Mouse (Mus musculus): ENCODE data around the gene Ffar3.

The Ffar3 gene

DNA sequence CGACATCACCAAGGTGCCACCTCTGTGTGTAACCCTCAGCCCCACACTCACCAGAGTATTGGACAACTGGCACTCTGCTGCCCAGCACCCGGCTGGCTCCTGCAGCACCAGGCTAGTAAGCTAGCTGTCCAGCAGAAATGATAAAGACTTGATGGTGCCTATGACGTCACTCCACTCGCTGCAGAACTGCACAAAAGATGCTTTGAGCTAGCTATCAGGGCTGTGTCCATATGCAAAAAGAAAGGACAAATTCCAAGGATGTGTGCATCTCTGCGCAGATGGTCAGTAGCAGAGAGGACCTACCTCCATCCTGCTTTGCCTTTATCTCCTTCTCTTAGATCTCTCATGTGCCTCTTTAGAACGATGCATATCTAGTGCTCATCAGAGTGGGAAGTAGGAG, at the start of gene Ffar3:
TSS of gene Ffar3 (minus strand) at position 101 of the 400 bp plus-strand sequence.
- ATAC-seq (ENCODE audit: low TSS enrichment) = no peak

DNA sequence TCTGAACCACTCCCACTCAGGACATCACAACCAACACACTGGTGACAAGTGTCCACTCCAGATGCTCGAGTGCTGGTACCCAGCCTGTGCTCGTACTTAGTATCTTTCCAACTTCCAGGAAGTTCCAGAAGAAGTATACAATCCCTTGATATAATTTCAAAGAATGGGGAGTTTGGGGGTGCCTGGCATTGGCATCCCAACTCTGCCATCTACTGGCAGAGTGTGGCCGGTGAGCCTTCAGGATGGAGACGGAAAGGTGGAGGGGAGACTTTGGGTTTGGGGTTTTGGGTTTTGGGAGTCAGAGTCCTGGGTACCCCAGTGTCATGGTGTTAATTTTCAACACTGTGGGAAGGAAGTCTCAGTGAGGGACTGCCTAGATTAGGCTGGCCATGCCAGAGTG, 48.1 kb upstream of the Ffar3 start:
- no peak for ATAC-seq (ENCODE audit: low TSS enrichment)

DNA sequence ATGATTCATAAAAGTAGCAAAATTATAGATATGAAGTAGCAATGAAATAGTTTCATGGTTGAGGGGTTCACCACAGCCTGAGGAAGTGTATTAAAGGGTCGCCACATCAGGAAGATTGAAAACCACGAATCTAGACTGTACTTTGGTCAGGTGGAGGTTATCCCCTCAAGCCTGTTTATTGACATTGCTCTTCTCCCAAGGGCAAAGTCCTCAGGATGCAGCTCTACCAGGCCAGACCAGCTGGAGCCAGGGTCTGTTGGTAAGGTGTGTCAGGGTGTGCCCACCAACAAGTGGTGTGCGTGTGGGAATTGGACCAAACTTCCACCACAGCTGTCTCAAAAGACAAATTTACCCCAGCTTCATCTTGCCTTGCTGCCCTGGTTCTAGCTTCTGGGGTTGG, 39.2 kb upstream of the Ffar3 start:
- no peak for ATAC-seq (ENCODE audit: low TSS enrichment)

DNA sequence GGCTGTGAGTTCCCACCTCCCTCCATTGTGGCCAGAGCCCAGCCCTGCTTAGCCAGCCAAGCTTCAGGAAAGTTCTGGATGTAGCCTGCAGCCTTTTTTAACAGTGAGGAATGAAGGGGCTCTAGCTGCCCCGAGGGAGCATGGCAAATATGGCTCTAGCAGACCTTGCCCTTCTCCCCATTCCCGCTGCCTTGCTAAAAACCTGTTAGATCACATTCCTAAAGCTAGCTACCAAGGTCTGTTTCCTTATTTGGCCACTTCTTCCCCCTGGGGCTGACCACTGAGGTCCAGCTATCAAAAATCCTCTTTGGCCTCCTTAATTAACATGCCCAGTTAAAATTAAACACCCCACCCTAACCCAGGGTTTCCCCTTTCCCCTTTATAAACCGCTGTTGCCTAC, 36.5 kb upstream of the Ffar3 start:
- no peak for ATAC-seq (ENCODE audit: low TSS enrichment)

DNA sequence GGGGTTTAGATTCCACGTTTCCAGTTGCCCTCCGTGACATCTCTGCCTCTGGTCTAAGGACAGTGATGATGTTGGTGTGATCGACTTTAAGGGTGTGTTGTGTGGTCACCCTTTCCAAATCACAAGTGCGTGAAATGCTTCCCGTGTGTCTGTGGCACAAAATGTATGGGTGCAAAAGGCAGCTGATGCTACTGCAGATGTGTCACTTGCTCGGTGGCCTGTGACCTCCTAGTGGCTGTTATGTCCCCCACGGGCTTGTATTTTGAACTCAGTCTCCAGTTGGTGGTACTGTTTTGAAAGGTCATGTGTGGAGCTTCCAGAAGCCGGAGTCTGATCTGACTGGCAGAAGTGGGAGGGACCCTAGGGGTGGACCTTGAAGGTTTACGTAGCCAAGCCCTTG, 35.8 kb upstream of the Ffar3 start:
- ATAC-seq (ENCODE audit: low TSS enrichment) = no peak

DNA sequence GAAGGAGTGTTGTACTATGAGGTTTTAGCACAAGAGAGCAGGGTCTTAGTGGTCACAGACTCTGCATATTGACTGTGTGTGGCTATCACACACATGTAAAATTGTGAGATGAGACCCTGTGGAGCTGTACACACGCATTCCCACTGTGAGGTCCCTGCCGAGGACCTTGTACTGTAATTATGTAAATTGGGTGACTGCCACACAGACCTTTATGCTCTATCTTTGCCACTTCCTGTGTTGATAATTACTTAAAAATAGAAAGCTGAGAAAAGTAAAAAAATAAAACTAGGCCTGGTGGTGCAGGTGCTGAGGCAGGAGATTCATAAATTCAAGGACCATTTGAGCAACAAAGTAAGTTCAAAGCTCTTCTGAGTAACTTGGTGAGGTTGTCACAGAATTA, 34.7 kb upstream of the Ffar3 start:
- no peak for ATAC-seq (ENCODE audit: low TSS enrichment)

DNA sequence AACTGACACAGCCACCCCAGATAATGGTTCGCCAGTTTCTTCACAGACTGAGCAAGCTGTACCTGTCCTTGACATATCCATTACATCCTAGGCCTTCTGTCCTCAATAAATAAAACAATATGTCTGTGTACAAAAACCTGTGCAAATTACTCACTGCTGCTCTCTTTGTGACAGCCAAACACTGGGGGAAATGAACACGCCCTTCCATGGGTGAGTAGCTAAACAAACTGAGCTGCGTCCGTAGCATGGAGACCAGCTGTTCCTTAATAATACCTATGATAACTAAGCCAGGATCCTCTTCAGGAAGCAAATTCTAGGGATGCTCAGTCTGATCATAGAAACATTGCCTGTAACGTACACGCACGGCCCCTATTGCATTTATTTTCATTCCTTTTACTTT, 32.8 kb upstream of the Ffar3 start:
- no peak for ATAC-seq (ENCODE audit: low TSS enrichment)

DNA sequence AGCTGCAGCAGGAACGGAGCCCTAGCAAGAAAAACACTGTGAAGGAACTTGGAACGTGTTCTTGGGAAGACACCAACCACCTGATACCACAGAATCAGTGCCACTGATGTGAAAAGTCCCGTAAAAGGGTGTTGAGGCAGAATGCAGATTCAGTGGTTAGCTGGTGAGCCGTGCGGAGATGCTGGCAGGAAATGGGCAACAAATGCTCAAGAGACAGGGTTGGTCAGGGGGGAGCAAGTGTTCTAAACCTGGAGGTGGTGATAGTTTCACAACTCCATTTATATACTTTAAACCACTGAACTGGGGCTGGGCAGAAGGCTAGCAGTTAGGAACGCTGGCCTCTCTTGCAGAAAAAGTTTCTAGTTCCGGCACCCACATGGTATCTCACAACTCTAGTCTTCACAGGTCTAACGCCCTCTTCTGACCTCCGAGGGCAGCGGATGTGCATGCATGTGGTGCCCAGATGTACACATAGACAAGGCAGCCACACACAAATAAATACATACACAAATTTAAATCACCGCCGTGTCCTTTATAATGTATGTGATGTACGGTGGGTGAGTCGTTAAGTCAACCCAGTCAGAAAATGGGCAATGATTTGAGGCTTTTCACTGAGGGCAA, 31.7 kb upstream of the Ffar3 start:
- ATAC-seq (ENCODE audit: low TSS enrichment) = no peak

DNA sequence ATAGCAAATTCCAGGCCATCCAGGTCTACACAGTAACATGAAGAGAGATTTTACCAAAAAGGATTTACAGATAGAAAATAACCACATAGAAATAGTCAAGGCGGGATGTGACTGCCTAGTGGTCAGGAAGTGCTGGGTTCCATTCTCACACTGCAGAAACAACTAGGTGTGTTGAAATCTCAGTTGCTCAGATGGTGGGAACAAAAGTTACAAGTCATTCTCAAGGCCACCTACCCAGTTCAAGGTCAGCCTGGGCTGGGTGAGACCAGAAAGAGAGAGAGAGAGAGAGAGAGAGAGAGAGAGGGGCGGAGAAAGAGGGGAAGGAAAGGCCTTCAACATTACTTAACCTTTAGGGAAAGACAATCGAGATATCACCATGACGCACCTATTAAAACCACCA, 30.9 kb upstream of the Ffar3 start:
- no peak for ATAC-seq (ENCODE audit: low TSS enrichment)

DNA sequence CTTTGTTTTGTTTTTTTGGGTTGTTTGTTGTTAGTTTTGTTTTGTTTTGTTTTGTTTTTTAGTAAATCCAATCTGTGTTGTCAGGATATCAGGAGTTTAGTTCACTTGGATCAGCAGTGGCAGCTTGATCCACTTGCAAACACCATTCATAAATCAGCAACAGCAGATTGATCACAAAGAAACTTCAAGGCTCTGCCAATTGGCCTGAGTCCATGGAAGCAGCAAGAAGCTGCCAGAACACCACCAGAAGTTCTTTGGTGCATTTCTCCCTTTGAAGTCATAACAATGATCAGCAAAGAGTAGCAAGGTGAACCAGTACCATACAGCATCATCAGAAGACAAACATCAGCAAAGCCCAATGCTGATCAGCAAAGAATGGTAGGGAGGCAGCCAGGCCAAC, 28.1 kb upstream of the Ffar3 start:
- ATAC-seq (ENCODE audit: low TSS enrichment) = no peak

DNA sequence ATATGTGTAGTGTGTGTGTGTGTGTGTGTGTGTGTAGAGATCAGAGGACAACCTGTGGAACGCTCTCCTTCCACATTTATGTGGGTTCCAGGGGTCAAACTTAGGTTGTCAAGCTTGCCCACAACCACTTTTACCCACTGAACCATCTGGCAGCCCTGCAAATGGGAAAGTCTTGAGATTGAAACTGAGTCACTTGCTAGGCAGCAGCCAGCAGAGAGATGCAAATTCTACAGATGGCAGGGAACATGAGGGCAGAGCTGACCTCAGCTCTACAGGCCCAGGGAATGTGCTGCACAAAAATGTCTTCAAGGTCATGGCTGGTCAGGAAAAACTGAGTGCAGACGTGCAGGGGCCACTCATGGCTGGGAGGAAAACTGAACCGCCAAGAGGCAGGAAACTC, 25.4 kb upstream of the Ffar3 start:
- ATAC-seq (ENCODE audit: low TSS enrichment) = no peak

DNA sequence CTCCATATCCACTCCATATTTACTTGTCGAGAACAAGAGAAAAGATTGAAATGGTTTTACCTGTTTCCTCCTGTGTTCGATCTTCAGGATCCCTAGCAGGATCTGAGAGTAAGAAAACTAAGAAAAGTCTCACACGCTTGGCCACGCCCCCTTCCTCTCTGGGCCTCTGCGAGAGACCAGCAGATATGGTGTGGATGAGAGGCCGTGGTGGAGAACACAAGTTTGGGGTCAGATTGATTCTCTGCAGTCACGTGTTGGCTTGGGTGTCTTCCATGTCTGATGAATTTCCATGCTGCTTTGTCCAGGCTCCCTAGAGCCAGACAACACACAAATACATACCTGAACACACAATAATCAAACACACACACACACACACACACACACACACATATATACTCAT, 24.2 kb upstream of the Ffar3 start, which contains the start of gene Cd22:
TSS of gene Cd22 (minus strand) at position 167 of the 400 bp plus-strand sequence.
- no peak for ATAC-seq (ENCODE audit: low TSS enrichment)

DNA sequence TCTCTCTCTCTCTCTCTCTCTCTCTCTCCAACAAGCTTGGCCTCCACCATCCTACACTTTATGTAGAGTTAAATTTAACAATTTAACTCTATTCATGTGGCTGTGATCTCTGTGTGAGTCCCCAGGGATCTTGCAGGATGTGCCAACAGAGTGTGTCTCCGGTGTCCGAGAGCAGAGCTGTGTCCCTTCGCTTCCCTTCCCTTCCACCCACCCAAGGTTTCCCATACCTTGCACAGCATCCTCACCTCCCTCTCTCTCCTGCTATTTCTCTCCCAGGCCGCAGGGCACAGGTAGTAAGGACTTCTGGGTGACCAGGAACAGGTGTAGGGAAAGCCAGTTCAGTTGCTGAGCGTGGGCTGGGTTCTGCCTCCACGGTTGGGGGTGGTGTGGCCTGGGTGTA, 23.0 kb upstream of the Ffar3 start:
- ATAC-seq (ENCODE audit: low TSS enrichment) = no peak

DNA sequence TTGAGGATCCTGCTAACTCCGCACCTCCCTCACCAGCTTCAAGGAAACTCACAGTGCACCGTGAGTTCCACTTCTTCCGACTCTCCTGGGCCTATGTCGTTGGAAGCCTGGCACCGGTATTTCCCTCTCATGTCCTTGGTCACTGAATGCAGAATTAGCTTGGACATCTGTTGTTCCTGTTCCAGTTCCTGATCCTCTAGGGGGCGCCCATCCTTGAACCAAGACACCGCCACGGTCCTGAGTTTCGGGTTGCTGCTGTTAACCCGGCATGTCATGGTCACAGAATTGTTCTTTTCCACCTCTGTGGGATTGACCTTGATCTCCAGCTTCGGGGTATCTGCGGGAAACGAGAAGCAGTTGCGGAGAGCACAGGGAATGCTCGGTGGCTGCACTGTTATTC, 17.1 kb upstream of the Ffar3 start:
- ATAC-seq (ENCODE audit: low TSS enrichment) = peak; percentile 62; the same call in 1 of the 2 replicates

DNA sequence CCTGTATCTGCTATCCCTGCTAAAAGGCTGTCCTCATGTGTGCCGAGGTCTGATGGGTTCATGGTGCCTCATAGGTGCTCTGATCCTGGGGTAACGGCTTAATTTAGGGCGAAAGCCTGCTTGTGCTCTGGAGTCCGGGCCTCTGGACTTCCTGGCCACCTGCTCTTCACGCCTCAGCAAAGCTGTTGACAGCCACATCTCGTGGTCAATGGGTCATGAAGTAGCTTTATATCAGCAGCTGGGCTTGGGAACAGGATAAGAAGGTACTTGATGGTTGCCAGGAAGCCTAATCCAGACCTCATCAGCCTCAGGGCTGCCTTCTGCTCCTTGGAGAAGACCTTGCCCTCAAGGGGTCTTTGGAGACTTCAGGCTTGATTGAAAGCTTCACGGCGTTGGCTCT, 7.4 kb upstream of the Ffar3 start:
- ATAC-seq (ENCODE audit: low TSS enrichment) = no peak

DNA sequence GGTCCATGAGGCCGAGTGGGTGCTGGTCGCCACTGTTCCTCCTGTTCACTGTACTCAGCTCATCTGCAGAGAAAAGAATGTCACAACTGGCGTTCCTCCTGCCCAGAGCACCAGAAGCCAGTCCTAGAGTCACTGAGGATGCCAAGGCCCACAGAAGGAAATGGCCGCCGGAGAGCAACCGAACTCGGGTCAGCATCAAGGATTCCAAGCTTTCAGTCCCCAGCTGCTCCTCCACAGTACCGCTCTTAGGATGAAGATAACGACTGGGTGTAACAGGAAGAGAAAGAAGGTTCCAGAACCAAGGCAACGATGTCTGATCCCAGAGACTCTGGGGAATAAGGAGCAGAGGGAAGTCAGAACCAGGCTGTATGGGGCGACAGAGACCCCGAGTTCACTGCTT, 5.5 kb upstream of the Ffar3 start, which contains the start of gene Ffar1:
TSS of gene Ffar1 (minus strand) at position 101 of the 400 bp plus-strand sequence.
- no peak for ATAC-seq (ENCODE audit: low TSS enrichment)

DNA sequence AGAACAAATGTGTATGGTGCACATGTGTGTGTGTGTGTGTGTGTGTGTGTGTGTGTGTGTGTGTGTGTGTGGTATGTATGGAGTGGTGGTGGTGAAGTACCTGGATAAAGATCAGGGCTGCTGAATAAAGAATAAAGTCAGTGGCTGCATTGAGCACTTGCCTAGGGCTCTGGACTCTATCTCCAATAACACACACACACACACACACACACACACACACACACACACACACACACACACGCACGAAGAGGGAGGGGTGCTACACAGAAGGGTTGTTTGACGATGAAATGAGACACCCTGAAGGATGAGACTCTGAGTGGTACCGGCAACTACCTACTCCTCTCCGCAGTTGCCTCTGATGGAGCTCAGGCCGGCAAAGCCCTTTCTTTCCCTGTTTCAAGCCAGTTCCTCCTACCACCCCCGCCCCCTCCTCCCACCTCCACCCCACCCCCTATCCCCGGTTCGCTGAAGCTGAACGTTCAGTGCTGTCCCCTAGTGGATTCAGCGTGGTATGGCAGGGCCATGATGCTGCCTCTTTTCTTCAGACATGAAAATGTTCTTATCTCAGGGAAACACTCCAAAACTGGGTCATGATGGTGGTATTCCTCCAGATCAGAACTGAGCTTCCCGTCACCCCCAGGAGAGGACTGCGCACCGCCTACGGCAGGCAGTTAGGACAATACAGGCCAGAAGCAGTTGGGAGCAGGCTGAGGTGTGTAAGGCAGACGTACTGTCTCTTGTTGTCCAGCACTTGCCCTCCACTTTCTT, 3.8 kb upstream of the Ffar3 start:
- ATAC-seq (ENCODE audit: low TSS enrichment) = peak; percentile 44; the same call in 1 of the 2 replicates

DNA sequence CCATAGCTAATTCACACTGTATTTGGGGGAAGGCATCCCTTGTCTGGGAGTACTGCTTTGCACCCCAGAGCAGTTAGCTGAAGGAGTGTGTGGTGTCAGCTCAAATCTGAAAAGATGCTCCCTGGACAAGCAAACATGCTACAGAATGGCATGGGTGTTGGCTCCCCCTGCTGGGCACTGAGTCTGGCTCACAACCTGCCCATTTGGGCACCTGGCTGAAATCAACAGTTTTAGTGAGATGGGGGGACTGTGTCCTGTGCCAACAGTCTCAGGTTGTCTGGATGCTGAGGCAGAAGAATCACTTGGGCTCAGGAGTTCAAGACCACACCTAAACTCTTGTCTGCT, 3.3 kb upstream of the Ffar3 start:
- peak; percentile 78; the same call in 1 of the 2 replicates for ATAC-seq (ENCODE audit: low TSS enrichment)

DNA sequence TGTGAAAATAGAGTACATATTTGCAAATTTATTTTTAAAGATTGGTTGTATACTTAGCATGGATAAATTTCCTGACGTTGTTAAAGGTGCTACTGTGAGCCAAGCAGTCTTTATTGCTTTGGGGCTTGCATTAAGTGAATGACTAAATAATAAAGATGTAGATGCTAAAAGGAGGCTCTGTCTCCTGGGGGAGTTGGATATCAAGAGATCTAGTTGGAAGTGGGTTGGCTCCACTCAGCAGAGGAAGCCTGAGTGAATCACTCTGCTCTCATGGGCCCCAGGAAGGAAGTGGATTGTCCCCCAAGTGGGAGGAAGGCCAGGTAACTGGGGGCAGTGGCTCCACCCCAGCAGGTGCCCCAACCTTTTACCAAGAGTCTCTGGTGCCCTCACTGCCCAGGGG, 1.8 kb upstream of the Ffar3 start:
- ATAC-seq (ENCODE audit: low TSS enrichment) = no peak

DNA sequence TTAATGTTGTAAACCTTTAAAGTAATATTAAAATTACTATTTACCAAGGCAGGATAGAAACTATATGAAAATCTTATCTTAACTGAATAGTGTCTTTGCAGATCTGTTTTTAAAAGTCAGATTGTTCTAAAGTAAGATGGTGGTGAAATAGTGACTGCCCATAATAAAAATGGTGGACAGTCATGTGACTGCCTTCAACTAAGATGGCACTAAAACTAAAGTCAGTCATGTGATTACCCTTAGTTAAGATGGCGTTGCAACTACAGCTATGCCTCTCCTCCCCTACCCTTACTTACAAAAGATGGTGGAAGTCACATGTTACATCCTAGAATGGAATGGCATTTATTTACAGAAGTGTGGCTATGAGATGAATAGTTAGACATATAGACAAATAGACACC, 4.6 kb downstream of the Ffar3 start:
- ATAC-seq (ENCODE audit: low TSS enrichment) = no peak

DNA sequence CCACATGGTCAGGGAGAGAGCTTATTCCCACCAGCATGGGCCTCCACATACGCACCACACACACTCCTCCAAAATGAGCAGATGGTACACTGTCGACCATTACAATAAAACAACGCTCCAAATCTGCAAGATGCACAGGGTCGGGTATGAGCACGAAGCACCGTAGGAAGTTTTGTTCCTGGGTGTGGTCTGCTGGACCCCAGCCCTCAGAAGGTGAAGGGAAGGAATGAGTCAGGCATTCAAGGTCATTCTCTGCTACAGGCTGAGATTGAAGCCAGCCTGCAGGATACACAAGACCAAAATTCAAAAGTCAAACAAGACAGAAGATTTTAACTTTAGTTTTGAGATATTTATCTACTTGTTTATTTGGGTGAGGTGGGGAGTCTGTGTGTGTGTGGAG, 8.0 kb downstream of the Ffar3 start:
- no peak for ATAC-seq (ENCODE audit: low TSS enrichment)

DNA sequence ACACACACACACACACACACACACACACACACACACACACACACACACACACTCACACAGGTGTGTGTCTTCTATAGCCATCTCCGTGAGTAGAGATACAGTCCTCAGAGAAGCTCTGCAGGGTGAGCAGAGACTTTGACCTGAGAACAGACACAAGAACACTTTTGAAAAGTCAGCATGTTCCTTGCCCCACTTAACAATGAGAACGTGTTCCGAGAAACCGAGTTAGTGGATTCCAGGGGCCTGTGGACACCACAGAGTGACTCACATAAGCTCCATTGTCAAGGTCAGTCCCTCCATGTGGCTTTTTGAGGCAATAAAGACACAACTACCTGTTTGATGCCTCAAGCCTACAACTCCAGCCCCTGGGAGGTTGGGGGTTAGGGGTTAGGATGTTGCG, 8.6 kb downstream of the Ffar3 start:
- no peak for ATAC-seq (ENCODE audit: low TSS enrichment)

DNA sequence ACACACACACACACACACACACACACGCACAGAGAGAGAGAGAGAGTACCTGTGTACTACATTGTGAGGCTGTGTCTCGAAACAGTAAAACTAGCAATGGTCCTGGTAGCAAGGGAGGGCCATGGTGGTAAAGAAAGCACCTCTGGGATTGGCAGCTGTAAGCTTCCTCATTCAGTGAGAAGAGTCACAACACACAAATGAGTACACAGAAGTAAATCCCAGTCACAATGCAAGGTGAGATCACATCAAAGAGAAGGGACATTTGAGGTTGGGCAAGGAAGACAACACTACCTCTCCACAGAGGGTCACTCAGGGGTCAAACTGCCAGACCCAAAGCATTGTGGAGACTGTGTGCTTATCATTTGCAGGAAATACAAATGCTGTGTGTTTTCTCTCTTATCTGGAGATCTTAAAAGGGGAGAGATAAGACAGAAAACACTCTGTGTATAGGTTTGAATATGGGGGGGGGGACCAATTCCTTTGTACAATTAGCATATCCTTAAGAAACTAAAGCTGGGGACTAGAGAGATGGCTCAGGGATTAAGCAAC, 9.4 kb downstream of the Ffar3 start:
- ATAC-seq (ENCODE audit: low TSS enrichment) = no peak

Data from frontal cortex, adult (tissue).